Mouse (Mus musculus) layer of hippocampus, postnatal 25 days (tissue): ENCODE results near the gene Agpat4. TPM values are rescaled to one million over a fixed set of nuclear protein-coding genes. Genes with fewer than 3 reads are reported as not detected.

Experiments used
- DNase-seq, 2 experiments: peaks; one replicate each; pipeline ENCODE4 v3.0.0; 2022; ENCODE audit warnings: mixed read lengths in 2 of 2, low spot score in 1 of 2; ENCODE audit errors: extremely low spot score in 1 of 2
- total RNA-seq, 2 experiments: library from RNA; stranded (reverse); gene quantifications; 2 replicates each; pipeline ENCODE4 v1.2.3; 2021

The Agpat4 gene
- total RNA-seq, 2 experiments from 2014 or later, result 72.5 to 74.5 TPM

- DNase-seq, result no peak
These were observed 40.9 kb downstream of the Agpat4 start for GRCm38 (mm10) chr17:12159187-12160060.

GRCm38 (mm10) chr17:12160061-12160421, 41.5 kb downstream of the Agpat4 start:
- no peak for DNase-seq

- no peak for DNase-seq
These were observed 42.0 kb downstream of the Agpat4 start for GRCm38 (mm10) chr17:12160540-12160939.

GRCm38 (mm10) chr17:12160984-12161764, 42.7 kb downstream of the Agpat4 start:
- DNase-seq, result no peak

GRCm38 (mm10) chr17:12161877-12162276, 43.4 kb downstream of the Agpat4 start:
- no peak for DNase-seq

GRCm38 (mm10) chr17:12162824-12163223, 44.3 kb downstream of the Agpat4 start:
- no peak for DNase-seq

GRCm38 (mm10) chr17:12163403-12163802, 44.9 kb downstream of the Agpat4 start:
- DNase-seq, result no peak

GRCm38 (mm10) chr17:12163903-12164302, 45.4 kb downstream of the Agpat4 start:
- DNase-seq, result peak in 1 of 2 experiments; percentile 37

GRCm38 (mm10) chr17:12164507-12164906, 46.0 kb downstream of the Agpat4 start:
- no peak for DNase-seq

- DNase-seq, result no peak
These were observed 46.6 kb downstream of the Agpat4 start for GRCm38 (mm10) chr17:12165009-12165695.

GRCm38 (mm10) chr17:12165701-12166100, 47.2 kb downstream of the Agpat4 start:
- DNase-seq, result no peak

GRCm38 (mm10) chr17:12168536-12168935, 50.0 kb downstream of the Agpat4 start:
- DNase-seq, result peak in 1 of 2 experiments; percentile 27

GRCm38 (mm10) chr17:12169326-12169836, 50.9 kb downstream of the Agpat4 start:
- DNase-seq, result no peak

GRCm38 (mm10) chr17:12170791-12171497, 52.4 kb downstream of the Agpat4 start:
- no peak for DNase-seq

GRCm38 (mm10) chr17:12171666-12172065, 53.2 kb downstream of the Agpat4 start:
- DNase-seq, result no peak

- DNase-seq, result no peak
These were observed 55.7 kb downstream of the Agpat4 start for GRCm38 (mm10) chr17:12174221-12174620.

GRCm38 (mm10) chr17:12174896-12175295, 56.4 kb downstream of the Agpat4 start:
- no peak for DNase-seq

- no peak for DNase-seq
These were observed 57.1 kb downstream of the Agpat4 start for GRCm38 (mm10) chr17:12175626-12176025.

- no peak for DNase-seq
These were observed 60.8 kb downstream of the Agpat4 start for GRCm38 (mm10) chr17:12179339-12179738.

GRCm38 (mm10) chr17:12179766-12180165, 61.3 kb downstream of the Agpat4 start:
- no peak for DNase-seq
